Mouse (Mus musculus): Measurements from ENCODE around the gene Clec2d.

DNA sequence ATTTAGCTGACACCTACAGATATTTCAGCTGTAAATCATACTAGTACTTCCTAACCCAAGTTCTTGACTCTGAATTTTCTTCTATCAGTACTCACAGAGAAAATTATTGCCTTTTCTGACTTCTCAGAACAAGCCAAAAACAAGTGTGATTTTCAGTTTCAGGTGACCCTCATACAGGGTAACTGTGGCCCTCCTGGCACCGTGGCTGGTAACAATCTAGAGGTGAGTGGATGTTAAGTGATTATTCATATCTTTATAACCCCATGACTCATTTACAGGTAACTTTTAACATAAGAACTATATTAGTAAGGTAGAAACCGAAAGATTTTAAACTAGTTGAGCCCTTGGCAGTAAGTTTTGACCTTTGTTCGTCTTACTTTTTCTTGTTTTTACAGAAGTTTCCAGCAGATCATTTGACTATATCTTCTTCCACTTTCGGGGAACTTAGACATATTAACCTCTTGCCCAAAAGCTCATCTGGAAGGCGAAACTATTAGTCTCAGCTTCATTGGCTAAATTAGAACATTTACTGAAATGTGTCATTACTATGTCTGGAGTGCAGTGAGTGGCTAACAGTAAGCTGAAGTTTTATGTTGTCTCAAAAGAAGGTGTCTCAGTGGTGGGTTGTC is 28.6 kb downstream of the Clec2d start:
- no peak for TF ChIP-seq CTCF (IDR thresholded peaks at IDR 0.05; ENCODE audit: borderline replicate concordance, insufficient read depth, low read depth, low read length)
- no peak for TF ChIP-seq POLR2A (IDR thresholded peaks at IDR 0.05; ENCODE audit: borderline replicate concordance, insufficient read depth, low read length)

Measured in cerebellum, adult 2 months (tissue).